Mouse (Mus musculus) kidney, postnatal 0 days (tissue): ENCODE measurements around the gene Nt5c1a. TPM values are rescaled to one million over a fixed set of nuclear protein-coding genes. Genes with fewer than 3 reads are reported as not detected.
A peak's percentile ranks its signal among the peaks of the same experiment; 100 is the strongest.

Experiments
- ATAC-seq: fragments of 200-750 bp; cut with Nextera tagmentation; replicated peaks from 2 replicates; pipeline ENCODE4 v1.8.0; 2017; ENCODE audit warnings: low read depth, moderate number of reproducible peaks, moderate TSS enrichment, moderate library complexity; ENCODE audit not compliant: low FRiP score
- DNase-seq: peaks from one replicate; pipeline ENCODE4 v3.0.0-alpha.2; 2016; ENCODE audit warnings: low spot score
- H3K27ac ChIP-seq: fragments of 300-500 bp; sonication (generic); 2 replicates; pipeline ENCODE4 v1.5.1; 2014; ENCODE audit warnings: mild to moderate bottlenecking
- H3K27me3 ChIP-seq: fragments of 300-500 bp; sonication (generic); 2 replicates; pipeline ENCODE4 v1.6.1; 2014; ENCODE audit warnings: low read length, mixed read lengths; ENCODE audit not compliant: insufficient read depth
- H3K36me3 ChIP-seq: fragments of 300-500 bp; sonication (generic); 2 replicates; pipeline ENCODE4 v1.6.1; 2014; ENCODE audit warnings: low read length, mixed read lengths; ENCODE audit not compliant: insufficient read depth
- H3K4me1 ChIP-seq: fragments of 300-500 bp; sonication (generic); replicated peaks from 2 replicates; pipeline ENCODE4 v1.6.1; 2014; ENCODE audit warnings: antibody characterized with exemption, low read length, mixed read lengths; ENCODE audit not compliant: insufficient read depth
- H3K4me2 ChIP-seq: fragments of 300-500 bp; sonication (generic); 2 replicates; pipeline ENCODE4 v1.6.1; 2014; ENCODE audit warnings: mild to moderate bottlenecking, low read length, moderate library complexity, mixed read lengths
- H3K4me3 ChIP-seq: fragments of 300-500 bp; sonication (generic); replicated peaks from 2 replicates; pipeline ENCODE4 v1.5.1; 2014; ENCODE audit warnings: low read depth, low read length
- H3K9ac ChIP-seq: fragments of 300-500 bp; sonication (generic); 2 replicates; pipeline ENCODE4 v1.6.1; 2014; ENCODE audit warnings: low read depth, low read length
- H3K9me3 ChIP-seq: fragments of 300-500 bp; sonication (generic); replicated peaks from 2 replicates; pipeline ENCODE4 v1.6.1; 2016; ENCODE audit warnings: low read length, inconsistent platforms, mixed read lengths
- CTCF ChIP-seq: IDR thresholded peaks from 2 replicates; pipeline ENCODE4 v1.5.1; 2016; ENCODE audit warnings: antibody characterized with exemption, low read depth, mild to moderate bottlenecking, moderate library complexity
- WGBS: fragments of 180-500 bp; shearing (Covaris S2); extraction: QIAGEN DNeasy Blood & Tissue Kit; methylation state at CpG from one replicate; pipeline ENCODE4 v1.1.7; 2014; 5-methylcytosine and 5-hydroxymethylcytosine counted together
- polyA plus RNA-seq: library from polyadenylated mRNA; unstranded; fragments of >200 nt; fragmentation: Nextera tagmentation; extraction: Ambion mirVana; gene quantifications from 2 replicates; pipeline ENCODE4 v1.2.1, GENCODE M21; 2015

The Nt5c1a gene
- polyA plus RNA-seq, 1 experiment from 2014 or later, result 0.71 TPM

DNA sequence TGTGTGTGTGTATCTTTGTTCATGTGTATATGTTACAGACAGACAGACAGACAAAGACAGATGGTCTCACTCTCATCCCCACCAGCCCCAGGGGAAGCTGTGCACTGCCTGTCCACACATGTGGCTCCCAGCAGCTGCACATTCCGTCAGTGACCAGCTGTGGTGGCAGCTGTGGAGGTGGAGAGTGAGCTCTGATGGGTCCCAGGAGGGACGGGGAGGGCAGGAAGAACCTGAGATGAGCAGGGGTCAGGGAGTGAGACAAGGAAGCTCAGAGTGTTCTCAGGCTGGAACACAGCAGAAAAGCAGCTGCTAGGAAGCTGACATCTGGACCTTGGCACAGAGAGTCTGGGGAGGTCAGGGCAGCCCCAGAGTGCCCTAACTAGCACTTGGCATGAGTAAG is 27.0 kb downstream of the Nt5c1a start:
- H3K9me3 ChIP-seq, result no peaks in the 10 kb centered on the region
- ATAC-seq (peak; percentile 29; the same call in 1 of the 2 replicates), DNase-seq (peak; percentile 61)
- no peak overlapping the region for H3K4me2 ChIP-seq
- 0 out of 2 replicates have a peak overlapping the region, but pooled peaks have one; percentile 36 for H3K27ac ChIP-seq
- 20% methylated on average over 2 of the region's 2 CpGs for WGBS
- no peak overlapping the region for H3K4me3 ChIP-seq
- no peaks in the 10 kb centered on the region for H3K27me3 ChIP-seq
- TF ChIP-seq CTCF, result no peak
- no peaks in the 10 kb centered on the region for H3K36me3 ChIP-seq
- H3K4me1 ChIP-seq, result peaks cover 43% of the 10 kb centered on the region
- H3K9ac ChIP-seq, result no peak overlapping the region

DNA sequence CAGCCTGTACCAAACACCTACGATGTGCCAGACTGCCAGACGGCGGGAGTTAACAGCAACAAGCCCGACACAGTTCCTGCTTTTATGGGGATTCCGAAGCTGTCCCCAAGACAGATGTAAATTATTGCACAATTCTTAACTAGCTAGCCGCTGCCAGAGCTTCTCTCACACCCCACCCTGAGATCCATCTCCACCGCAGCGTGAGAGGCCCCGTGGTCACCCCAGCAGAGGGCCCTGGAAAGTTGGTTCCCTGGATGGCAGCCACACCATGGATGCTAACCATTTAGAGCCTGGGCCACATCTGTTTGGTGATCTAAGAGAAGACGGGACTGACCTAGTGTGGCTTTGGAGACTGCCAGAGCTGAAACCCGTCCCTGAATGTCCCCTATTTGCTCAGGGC is 27.9 kb downstream of the Nt5c1a start:
- 32% methylated on average over 11 of the region's 11 CpGs for WGBS
- H3K27ac ChIP-seq, result no peak overlapping the region

DNA sequence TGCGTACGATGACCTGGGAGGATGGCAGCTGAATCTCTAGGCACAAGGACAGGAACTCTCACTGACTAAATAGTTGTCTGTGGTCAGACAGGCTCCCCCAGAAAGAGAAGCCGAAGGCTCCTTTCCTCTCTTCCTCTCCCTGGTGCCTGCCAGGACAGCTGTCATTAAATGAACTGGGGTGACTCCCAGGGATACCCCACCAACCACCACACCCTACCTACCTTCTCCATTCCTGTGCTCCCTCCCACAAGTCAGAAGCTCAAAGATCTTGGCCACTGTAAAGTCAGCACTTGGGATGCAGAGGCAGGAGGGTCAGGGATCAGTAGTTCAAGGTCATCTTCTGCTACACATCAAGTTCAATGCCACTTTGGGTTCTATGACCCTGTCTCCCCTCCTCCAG is 31.5 kb downstream of the Nt5c1a start:
- Histone ChIP-seq H3K27ac (peak overlapping the region; percentile 85), H3K27me3 (no peaks in the 10 kb centered on the region), H3K4me2 (peak overlapping the region; percentile 60), H3K4me3 (no peak overlapping the region), H3K4me1 (peaks cover 54% of the 10 kb centered on the region), H3K9me3 (no peaks in the 10 kb centered on the region), H3K9ac (no peak overlapping the region), H3K36me3 (no peaks in the 10 kb centered on the region)
- DNase-seq (no peak), ATAC-seq (no peak)
- TF ChIP-seq CTCF, result no peak
- WGBS, result 42% methylated on average over 3 of the region's 3 CpGs

More for the DNA sequence above, 27.9 kb downstream of the Nt5c1a start:
- Histone ChIP-seq H3K27me3 (no peaks in the 10 kb centered on the region), H3K9me3 (no peaks in the 10 kb centered on the region), H3K4me3 (no peak overlapping the region), H3K9ac (no peak overlapping the region), H3K4me2 (no peak overlapping the region), H3K4me1 (peaks cover 45% of the 10 kb centered on the region), H3K36me3 (no peaks in the 10 kb centered on the region)
- no peak for TF ChIP-seq CTCF
- no peak for ATAC-seq
- DNase-seq, result peak; percentile 58

DNA sequence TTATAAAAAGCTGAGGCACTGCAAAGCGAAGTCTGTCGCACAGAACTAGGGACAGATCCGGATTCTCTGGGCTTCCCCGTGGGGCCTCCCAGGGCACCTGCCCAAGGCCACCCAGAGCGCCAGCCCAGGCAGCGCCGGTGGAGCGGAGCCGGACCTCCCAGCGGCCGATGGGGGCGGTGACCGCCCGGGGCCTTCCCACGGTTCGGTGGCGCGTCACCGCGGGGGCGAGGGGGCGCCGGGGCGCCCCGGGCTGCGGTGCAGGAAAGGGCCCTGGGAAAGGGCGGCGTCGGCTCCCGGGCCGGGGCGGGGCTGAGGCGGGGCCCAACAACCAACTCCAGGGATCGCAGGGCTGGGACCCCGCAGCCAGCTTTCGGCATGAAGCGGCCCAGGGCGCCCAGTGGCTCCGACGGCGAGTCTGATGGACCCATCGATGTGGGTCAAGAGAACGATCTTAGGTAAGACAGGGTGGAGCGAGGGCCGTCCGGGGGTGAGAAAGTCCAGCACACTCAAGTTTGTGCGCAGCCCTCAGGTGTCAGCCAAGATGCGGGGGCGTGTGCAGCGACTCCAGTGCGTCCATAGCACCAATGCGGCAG is 32.3 kb downstream of the Nt5c1a start, which contains the start of gene Heyl:
Gene Heyl, plus strand, starts transcription at position 65 of the 593 bp plus-strand sequence.
- Histone ChIP-seq H3K27me3 (no peaks in the 10 kb centered on the region), H3K9ac (peak within 1 kb of the TSS; percentile 44), H3K27ac (peak within 1 kb of the TSS; percentile 85), H3K4me1 (peaks cover 54% of the 10 kb centered on the region), H3K36me3 (no peaks in the 10 kb centered on the region), H3K9me3 (no peaks in the 10 kb centered on the region), H3K4me3 (peak within 1 kb of the TSS; percentile 36), H3K4me2 (peak within 1 kb of the TSS; percentile 60)
- ATAC-seq (peak; percentile 95), DNase-seq (peak; percentile 85)
- WGBS, result 1% methylated on average over 51 of the region's 52 CpGs
- TF ChIP-seq CTCF, result no peak

DNA sequence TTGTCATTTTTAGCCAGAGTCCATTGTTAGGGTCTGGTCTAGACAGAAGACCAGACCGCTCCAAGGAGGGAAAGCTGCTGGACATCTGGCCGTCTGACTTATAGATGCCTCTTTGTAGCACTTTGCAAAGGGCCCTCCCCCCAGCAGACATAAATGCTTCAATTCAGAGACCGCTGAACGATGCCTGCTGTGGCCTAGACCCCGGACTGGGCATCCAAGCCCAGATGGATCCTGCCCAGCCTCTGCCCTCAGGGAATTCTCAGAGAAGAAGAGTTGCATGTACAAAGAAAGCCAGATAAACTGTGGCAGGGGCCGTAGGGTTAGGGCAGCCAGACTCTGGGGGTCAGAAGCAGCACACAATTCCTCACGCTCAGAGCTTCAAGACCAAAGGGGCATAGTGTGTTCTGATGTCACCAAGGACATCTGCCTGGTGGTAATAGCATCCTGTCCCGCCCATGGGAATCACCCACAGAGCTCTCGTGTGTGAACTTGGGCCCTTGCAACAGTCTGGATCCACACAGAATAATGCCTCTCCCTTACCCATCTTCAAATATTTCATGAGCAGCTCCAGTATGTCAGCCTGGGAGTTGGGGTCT is 34.6 kb downstream of the Nt5c1a start:
- DNase-seq (no peak), ATAC-seq (no peak)
- Histone ChIP-seq H3K27ac (peak overlapping the region; percentile 2; the same call in 1 of the 2 replicates), H3K36me3 (no peaks in the 10 kb centered on the region), H3K9ac (0 out of 2 replicates have a peak overlapping the region, but pooled peaks have one; percentile 13), H3K27me3 (no peaks in the 10 kb centered on the region), H3K4me2 (peak overlapping the region; percentile 35), H3K4me3 (no peak overlapping the region), H3K9me3 (no peaks in the 10 kb centered on the region), H3K4me1 (peaks cover 59% of the 10 kb centered on the region)
- 56% methylated on average over 9 of the region's 9 CpGs for WGBS
- TF ChIP-seq CTCF, result no peak

DNA sequence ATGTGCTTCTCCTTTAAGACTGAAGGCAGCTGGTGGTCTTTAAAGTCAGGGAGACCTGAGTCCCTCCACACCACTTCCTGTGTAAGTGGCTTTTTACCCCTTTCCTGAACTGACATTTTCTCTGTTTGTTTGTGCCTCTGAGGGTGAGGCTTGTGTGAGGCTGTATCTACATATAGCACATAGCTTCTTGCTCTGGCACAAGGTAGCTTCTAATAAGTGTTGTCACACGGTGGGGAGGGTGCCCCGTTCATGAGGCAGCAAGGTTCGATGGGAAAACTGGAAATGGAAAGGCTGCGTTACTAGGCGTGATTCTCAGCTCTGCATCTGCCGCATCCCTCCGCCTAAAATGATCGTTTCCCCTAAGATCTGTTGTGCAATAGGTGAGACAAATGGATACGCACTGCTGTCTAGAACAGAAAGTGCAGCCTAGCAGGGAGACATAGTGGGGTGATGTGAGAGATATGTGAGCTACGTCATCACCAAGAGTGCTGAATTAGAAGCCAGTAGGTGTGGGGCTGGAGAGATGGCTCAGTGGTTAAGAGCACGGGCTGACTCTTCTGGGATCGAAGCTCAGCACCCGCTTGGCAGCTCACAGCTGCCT is 35.2 kb downstream of the Nt5c1a start:
- TF ChIP-seq CTCF, result no peak
- peak overlapping the region; percentile 82 for H3K27ac ChIP-seq
- no peaks in the 10 kb centered on the region for H3K36me3 ChIP-seq
- H3K9ac ChIP-seq, result 0 out of 2 replicates have a peak overlapping the region, but pooled peaks have one; percentile 13
- H3K4me3 ChIP-seq, result no peak overlapping the region
- no peaks in the 10 kb centered on the region for H3K27me3 ChIP-seq
- 73% methylated on average over 13 of the region's 13 CpGs for WGBS
- ATAC-seq (no peak), DNase-seq (no peak)
- H3K4me2 ChIP-seq, result peak overlapping the region; percentile 35
- no peaks in the 10 kb centered on the region for H3K9me3 ChIP-seq
- peaks cover 59% of the 10 kb centered on the region for H3K4me1 ChIP-seq
